ENCODE assay signal across 20 mouse cellular contexts in the genomic region with DNA sequence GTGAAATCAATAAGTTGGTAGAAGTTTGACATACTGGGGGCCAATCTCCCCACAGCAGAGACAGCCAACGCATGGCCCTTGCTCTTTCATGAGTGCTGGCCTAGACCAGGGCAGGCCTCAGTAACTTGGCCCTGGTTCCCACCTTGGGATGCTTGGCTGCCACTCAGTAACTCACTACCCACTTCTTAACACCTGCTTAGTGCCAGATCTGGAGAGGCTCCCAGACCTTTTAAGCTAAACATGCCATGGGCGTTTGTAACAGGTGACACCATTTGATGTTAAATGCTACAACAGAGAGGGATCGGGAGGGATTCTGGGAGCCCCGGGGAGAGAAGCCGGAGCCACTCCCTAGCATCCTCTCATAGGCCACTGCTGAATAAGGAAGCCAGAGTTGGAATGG.
"Had no signal": no experiment of that assay in that cellular context is flagged by ENCODE, and none has a peak within 500 bp of the region (broad histone marks: within the 10 kb centered on the region; RNA-seq: fewer than 3 reads in every experiment).

No protein-coding gene starts in this region.

- H3K9me3 ChIP-seq: limb, embryonic 12.5 days; liver, embryonic 12.5 days; liver, embryonic 15.5 days; lung, embryonic 15.5 days; midbrain, embryonic 12.5 days; midbrain, embryonic 15.5 days; neural tube, embryonic 12.5 days; stomach, embryonic 15.5 days had no signal

- H3K4me1 ChIP-seq: limb, embryonic 12.5 days; midbrain, embryonic 12.5 days; midbrain, embryonic 15.5 days; neural tube, embryonic 12.5 days had no signal

- H3K9ac ChIP-seq: limb, embryonic 12.5 days; liver, embryonic 12.5 days; liver, embryonic 15.5 days; lung, embryonic 15.5 days; midbrain, embryonic 12.5 days; midbrain, embryonic 15.5 days; neural tube, embryonic 12.5 days; stomach, embryonic 15.5 days had no signal

- H3K27me3 ChIP-seq: limb, embryonic 12.5 days; lung, embryonic 15.5 days; midbrain, embryonic 15.5 days; neural tube, embryonic 12.5 days; stomach, embryonic 15.5 days had no signal

- H3K36me3 ChIP-seq: limb, embryonic 12.5 days; liver, embryonic 12.5 days; liver, embryonic 15.5 days; lung, embryonic 15.5 days; midbrain, embryonic 12.5 days; midbrain, embryonic 15.5 days; neural tube, embryonic 12.5 days; stomach, embryonic 15.5 days had no signal

- H3K4me2 ChIP-seq: limb, embryonic 12.5 days; liver, embryonic 12.5 days; liver, embryonic 15.5 days; lung, embryonic 15.5 days; midbrain, embryonic 12.5 days; midbrain, embryonic 15.5 days; neural tube, embryonic 12.5 days; stomach, embryonic 15.5 days had no signal

- ATAC-seq: liver, embryonic 12.5 days; midbrain, embryonic 15.5 days had no signal

- H3K4me3 ChIP-seq: limb, embryonic 12.5 days; liver, embryonic 12.5 days; liver, embryonic 15.5 days; lung, embryonic 15.5 days; midbrain, embryonic 12.5 days; midbrain, embryonic 15.5 days; neural tube, embryonic 12.5 days; stomach, embryonic 15.5 days had no signal

- H3K27ac ChIP-seq: limb, embryonic 12.5 days; liver, embryonic 12.5 days; liver, embryonic 15.5 days; lung, embryonic 15.5 days; macrophage; midbrain, embryonic 12.5 days; midbrain, embryonic 15.5 days; neural tube, embryonic 12.5 days; stomach, embryonic 15.5 days had no signal

- DNase-seq: kidney, adult 18-20 months; kidney, adult 9 months; kidney, postnatal 14 days; kidney, postnatal 4 days; liver; lung, adult 18-20 months; lung, postnatal 14 days; retina, postnatal 1 day; right cerebral cortex, postnatal 25 days; spleen, adult 18-20 months; thymus, postnatal 36 days had no signal
